Mouse (Mus musculus) megakaryocyte, embryonic 14.5 days (primary cell): Measurements from ENCODE around the gene Ugt2b37.
"Not testable (repeated sequence)": the region's sequence is repeated elsewhere in the genome, so short reads cannot be mapped to it uniquely, and the experiment has no call there.

Experiments used
- FLI1 ChIP-seq: IDR thresholded peaks from 2 replicates; pipeline ENCODE4 v1.6.1; 2012; ENCODE audit warnings: low read length, inconsistent platforms, mixed read lengths
- GATA1 ChIP-seq: IDR thresholded peaks from 3 replicates; pipeline ENCODE4 v1.6.1; 2012; ENCODE audit warnings: mixed read lengths, low read length, inconsistent platforms, borderline replicate concordance

- not testable (repeated sequence) for TF ChIP-seq FLI1, GATA1
Observed at GRCm38 (mm10) chr5:87254676-87255075, at the start of gene Ugt2b37.
